Mouse (Mus musculus) heart, adult 9 months (tissue): ENCODE measurements around the gene Cdh22.
A peak's percentile ranks its signal among the peaks of the same experiment; 100 is the strongest.

Experiments
- DNase-seq, 2 experiments: peaks; one replicate each; pipeline ENCODE4 v3.0.0; 2022; ENCODE audit warnings: low spot score in 2 of 2

The Cdh22 gene

DNA sequence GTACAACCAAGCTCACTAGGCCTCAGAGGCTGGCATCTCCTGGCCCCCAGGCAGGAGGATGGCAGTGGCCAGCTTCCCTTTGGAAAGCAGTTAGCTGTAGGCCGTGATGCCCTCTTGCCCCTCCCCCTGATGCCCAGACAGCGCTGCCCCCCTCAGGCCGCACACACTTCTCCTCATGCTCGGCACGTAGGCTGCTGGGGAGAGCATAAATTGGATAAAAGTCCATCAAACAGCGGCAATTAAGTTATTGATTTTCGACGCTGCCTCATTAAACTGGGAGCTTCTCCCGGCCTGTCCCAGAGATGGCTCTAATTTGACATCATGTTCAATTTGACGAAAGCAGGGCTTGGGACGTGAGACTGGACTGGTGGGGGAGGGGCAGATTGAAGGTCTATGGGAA lies 76.8 kb downstream of the Cdh22 start:
- no peak for DNase-seq

DNA sequence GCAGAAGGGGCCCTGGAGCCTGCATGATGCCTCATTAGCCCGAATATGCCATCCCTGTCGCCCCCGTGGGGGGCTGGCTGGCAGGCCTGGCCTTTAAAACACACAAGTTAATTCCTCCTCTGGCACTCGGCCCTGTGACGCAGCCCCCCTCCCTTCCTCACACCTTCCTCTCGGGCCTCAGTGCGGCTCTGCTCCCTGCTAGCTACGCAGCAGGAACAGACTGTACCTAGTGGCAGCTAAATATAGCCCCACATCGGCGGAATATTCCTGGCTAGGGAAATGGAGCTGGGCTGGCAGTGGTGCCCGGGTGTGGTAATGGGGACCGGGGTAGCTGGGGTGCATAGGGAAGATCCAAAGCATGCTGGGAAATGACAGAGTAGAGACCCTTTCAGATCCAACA lies 81.6 kb downstream of the Cdh22 start:
- peak; percentile 60 to 68 for DNase-seq

DNA sequence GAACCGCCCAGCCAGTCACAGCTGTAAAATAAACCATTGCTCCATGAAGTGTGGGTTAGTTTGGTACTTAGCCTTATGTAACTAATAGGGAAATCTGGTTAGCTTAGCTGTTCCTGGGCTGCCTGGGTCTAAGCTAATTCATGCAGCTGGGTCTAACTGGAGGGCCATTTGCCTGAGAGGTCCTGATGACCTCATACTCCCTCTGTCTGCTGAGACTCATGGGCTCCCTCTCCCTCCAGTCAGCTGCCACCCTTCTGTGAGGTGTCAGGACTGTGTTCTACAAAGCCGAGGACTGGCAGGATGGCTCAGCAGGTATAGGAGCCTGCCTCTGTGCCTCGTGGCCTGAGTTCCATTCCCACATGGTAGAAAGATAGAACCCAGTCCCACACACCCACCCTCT lies 84.9 kb downstream of the Cdh22 start:
- no peak for DNase-seq

DNA sequence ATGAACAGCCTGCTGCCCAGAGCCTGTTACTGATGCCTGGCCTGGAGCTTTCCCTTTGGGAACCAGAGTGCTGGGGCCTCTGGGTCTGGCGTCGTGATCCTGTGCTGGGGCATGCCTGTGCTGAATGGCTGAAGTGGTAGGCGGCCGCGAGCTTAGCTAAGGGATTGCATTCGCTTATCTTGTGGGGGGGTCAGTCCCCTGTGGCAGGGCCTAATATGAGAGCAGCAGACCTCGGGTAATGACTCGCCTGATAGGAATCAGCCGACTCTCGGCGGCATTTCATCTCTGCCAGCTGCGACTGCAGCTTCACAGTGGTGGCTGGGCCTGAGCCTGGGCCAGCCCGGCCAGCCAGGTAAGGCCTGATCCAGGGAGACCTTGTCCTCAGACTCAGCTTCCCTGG lies 88.8 kb downstream of the Cdh22 start:
- DNase-seq = no peak

DNA sequence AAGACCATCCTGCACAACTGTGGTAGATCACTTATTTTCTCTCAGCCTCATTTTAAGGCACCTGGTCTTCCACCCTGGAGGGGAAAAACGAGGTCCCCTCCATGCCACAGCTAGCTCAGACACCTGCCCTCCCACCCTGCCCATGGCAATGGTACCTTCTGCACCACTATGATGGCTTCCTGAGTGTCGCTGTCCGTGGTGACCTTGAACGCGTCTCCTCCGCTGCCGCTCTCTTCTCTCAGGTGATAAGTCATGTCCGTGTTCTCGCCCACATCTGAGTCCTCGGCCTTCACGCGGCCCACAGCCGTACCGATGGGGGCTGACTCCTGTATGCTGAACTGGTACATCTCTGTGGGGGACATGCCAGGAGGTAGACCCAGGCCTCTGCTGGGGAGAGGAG lies 91.2 kb downstream of the Cdh22 start:
- no peak for DNase-seq

DNA sequence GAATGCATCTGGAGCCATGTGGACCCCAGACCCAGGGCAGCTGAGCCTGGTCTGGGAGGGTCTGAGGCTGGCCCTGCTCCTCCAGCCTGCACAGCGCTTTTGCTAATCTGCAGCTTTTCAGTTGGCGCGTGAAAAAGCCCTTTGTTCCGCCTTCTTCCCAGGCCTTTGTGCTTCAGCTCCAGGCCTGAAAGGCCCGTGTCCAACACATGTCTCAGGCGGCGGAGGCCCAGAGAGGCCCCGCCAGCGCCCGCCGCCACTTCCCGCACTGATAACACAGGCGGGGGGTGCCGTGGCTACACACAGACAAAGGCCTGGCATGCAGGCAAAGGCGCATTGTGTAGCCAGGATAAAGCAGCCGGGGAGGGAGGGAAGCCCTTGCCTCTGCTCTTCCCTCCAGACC lies 98.6 kb downstream of the Cdh22 start:
- no peak for DNase-seq

DNA sequence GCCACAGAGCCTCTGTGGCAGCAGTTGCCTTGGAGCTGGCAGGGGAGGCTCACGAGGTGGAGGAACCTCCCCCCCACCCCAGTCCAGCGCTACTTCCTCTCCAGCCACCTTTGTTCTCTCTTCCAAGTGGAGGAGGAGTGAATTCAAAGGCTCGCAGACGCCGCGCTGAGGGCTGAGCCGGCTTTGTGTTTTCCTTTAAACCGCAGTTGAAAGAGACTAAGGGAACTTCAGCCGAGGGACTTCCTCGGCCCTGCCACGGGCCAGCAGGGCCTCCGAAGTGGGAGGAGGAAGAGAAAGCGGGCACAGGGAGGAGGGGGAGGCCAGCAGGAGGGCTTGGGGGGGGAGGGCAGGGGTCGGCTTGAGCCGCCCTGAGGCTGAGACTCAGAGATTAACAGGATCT lies 101.1 kb downstream of the Cdh22 start:
- DNase-seq = no peak

DNA sequence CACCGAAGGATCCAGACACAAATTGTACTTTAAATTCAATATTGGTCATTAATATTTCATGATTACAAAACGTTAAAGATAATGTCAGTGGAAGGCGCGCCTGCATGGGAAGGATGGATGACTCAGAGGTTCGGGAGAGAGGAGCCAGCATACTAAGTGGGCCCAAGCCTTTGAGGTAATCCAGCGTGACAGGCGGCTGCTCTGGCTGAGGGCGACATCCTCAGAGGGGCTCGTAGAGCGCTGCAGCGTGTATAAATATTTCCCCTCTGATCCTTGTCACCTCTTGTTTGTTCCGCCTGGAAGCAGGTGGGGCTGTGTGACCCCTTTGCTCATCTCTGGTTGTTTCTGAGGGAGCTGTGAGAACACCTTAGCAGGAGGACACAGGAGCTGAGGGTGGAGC lies 103.2 kb downstream of the Cdh22 start:
- DNase-seq = no peak

DNA sequence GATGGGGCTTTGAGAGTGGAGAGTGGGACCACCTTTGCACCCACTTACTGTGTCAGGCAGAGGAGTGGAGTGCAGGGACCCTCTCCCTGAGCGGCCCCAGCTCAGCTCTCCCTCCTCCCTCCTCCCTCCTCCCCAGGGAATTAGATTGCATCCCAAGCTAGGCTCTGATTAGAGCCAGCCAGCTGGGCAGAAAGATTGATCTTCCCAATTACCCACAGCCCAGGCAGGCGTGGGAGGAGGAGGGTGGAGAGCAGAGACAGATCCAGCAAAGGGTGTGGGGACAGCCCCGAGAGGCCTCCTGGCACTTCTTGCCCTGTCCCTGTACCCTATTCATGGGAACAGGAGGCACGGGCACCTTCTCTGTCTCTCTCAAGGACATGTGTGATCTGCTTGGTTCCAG lies 105.5 kb downstream of the Cdh22 start:
- no peak for DNase-seq

DNA sequence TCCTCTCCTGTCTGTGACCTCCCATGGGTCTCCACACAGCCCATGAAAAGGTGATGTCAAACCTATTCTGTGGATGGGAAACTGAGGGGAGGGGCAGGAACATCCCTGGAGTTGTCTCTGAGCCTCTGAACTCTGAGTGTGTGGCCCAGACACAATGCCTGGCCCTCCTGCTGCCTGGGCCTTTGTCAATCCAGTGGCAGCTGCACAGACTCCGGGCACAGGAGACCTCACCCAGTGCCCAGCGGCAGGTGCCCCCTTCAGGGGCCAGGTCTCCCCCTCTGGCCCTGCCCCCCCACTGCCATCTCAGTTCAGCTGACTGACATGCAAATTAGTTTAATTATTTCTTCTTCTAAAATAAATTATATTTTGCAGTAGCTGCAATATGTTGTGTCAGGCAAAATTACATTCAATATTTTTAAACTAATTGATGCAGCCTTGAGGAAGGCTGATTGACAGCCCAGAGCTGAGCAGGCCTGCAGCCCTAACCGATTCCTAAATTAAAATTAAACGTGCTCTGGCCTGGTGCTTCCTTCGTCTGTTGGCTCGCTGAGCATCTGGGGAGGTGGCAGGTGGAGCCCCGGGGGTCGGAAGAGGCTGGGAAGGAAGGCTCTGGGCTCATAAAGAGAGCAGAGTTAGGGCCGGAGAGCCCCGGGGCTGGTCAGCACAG lies 107.6 kb downstream of the Cdh22 start:
- no peak for DNase-seq

DNA sequence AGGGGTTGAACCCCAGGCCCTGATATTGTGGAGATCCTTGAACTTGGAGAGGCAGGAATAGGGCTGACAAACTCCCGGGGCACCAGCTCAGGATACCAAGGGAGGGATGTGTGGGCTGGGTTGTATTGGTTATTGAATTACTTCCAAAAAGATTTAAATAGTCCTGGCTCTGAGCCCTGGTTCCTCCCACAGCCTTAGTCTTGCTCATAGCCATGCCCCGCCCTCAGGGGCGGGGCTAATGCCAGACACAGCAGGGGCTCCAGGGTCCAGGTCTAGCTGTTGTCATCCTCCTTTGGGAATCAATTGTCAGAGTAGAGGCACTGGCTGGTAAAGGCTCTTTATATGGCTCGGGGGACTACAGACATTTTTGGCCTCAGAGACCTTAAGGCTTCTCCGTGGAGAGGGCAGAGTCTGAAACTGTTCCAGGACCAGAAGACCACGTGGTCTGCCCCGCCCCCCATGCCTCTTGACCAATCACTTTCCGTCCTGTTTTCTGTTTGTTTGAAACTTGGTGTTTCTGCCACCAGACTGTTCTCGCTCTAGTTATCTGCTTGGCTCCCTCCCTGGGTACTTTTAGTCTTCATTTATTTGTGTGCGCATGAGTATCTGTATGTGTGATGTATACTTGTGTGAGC lies 113.3 kb downstream of the Cdh22 start:
- no peak for DNase-seq

DNA sequence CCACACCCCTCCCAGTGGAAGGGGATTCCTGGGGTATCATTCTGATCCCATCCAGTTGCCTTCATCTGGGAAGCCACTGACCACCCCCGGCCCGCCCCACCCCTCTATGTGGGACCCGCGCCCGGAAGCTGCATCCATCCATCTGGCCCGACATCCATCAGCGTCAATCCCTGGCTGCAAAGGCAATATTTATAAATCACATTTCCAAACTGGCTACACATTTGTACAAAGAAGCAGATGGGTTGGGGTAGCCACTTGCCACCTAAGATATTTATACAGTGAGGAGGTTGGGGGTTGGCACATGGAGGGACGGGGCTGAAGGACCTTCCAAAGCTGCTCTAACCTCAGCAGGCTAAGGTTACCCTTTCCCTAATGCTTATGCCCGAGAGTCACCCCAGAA lies 113.9 kb downstream of the Cdh22 start:
- no peak for DNase-seq

DNA sequence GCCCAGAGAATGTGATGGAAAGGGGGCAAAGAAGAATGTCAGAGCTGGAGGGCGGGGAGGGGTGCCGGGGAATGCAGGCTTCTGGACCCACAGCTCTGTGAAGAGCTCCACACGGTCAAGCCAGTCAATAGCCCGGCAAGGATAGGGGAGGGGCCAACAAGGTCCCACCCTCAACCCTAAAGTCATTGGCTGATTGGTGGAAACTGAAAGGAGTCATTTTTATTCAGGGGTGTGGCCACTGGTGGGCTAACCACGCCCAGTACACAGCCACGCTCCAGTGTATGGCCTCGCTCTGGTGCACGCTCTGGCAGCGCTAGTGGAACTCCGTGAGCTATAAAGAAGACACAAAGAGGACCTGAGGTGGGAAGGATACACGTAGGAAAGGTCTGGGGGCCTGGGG lies 120.9 kb downstream of the Cdh22 start:
- no peak for DNase-seq

DNA sequence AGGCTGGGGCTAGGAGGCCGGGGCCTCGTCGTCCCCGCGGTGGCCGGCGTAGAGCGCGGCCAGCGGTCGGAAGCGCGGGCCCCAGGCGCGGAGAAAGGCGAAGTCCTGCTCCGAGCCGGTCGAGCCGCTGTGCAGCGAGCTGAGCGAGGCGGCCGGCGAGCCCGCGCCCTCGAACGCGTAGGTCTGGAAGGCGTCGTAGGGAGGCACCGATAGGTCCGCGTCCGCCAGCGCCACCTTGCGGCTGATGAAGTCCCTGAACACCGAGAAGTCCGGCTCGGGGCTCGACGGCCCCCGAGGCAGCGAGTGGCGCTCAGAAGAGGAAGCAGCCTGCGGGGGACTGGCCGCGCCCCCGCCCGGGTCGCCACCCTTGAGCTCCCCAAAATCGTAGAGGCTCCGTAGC lies 122.5 kb downstream of the Cdh22 start:
- peak; percentile 31 to 64 for DNase-seq

DNA sequence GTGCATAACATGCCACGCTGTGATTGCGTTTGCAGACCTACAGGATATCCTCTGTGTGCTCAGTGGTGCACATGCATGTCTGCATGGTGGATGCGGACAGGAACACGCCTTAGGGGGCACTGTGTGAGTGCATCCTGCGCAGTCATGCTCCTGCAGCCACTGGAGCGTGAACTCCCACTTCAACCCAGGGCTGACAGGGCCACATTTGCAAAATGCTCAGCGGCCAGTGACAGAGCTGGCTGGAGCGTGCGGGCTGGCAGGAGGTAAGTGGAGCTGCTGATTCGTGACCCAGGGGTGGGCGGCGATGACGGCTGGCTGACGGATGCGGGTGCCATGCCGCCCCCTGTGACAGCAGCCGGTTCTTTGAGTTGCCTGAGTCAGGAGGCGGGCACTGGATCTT lies 128.1 kb downstream of the Cdh22 start:
- DNase-seq = no peak

DNA sequence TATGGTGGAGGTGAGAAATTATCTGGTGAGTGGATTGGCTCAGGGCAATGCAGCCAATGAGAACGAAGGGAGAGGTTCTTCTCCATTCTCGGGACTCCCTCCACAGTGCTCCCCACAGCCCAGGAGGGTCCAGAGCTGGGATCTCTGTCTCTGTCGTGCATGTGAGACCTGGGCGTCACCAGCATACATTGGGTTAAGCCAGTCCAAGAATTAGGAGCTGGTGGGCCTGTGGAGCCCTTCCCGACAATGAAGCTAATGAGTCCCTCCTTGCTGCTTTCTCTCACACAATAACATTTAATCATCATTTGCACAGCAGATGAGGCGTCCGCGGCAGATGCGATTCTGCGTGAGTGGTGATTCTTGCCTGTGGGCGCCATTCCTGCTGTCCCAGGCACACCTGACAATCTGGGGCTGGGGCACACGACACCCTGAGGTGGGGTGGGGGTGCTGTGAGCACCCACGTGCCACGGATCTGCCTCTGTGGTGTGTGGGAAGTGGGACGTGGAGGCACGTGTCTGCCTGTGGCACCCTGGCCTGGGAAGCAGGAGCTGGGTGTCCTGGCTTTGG lies 129.1 kb downstream of the Cdh22 start:
- no peak for DNase-seq

DNA sequence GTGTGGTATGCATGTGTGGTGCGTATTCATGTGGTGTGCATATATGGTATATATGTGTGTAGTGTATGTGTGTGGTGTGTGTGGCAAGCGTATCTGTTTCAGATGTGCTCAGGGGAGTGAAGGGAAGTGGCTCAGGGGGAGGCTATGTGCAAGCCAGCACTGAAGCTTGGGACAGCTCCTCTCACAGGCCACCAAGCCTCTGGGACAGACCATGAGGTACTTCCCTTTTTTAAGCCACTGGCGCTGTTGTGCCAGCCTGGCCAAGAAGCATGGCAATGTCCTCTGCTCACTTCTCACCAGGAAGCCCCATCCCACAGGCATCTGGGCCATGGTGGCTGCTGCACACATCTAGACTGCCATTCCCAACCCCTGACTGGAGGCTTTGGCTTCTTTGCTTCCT lies 131.7 kb downstream of the Cdh22 start:
- no peak for DNase-seq

DNA sequence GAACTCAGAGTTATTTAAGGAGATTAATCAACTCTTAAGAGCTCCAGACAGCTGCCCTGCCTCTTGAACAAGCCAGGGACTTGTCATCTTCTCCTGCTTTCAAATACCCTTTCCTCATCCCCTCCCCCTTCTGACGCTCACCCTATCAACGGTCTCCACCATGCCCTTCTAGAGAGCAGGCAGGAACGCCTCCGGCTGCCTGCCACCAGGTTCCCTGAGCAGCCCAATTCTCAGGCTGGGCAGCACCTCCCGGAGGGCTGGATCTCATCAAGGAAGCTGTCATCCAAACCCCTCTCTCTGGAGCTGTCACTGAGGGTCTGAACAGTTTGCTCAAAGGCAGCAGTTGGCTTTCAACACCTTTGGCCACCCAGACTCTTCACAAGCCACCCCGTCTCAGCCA lies 133.9 kb downstream of the Cdh22 start:
- no peak for DNase-seq

DNA sequence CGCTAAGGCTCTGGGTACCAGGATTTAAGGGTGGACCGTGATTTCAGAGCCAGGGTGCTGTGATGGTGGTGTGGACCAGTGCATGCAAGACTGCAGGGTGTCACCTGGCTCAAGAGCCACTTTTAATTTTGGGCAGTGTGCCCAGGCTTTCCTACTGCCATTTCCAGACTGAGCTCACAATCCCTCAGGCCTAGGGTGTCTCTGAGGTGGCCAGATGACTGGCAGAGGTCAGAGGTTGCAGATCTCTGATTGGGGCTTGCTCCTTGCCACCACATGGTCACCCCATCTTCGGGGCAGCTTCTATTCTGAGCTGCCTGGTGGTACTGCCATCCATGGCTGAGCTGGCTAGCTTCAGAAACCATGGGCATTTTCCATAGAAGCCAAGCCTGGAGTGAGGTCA lies 135.8 kb downstream of the Cdh22 start:
- DNase-seq = peak; percentile 8 to 27

DNA sequence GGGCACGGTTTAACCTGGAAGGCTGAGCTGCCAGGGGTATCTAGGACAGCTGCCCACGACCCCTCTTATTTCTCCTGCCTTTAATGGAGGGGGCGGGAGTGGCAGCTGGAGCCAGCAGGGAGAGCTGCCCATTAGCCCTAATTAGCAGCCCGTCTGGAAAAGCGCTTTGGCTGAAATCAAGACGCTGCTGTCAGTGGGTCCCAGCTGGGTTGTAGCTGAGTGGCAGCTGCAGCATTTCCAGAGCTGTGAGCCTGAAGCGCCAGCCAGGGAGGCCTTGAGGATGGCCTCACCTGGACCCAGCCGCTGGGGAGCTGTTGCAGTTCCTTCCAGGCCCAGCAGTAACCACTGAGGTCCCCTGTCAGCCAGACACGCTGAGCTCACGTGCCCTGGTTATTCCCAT lies 138.3 kb downstream of the Cdh22 start:
- DNase-seq = no peak

DNA sequence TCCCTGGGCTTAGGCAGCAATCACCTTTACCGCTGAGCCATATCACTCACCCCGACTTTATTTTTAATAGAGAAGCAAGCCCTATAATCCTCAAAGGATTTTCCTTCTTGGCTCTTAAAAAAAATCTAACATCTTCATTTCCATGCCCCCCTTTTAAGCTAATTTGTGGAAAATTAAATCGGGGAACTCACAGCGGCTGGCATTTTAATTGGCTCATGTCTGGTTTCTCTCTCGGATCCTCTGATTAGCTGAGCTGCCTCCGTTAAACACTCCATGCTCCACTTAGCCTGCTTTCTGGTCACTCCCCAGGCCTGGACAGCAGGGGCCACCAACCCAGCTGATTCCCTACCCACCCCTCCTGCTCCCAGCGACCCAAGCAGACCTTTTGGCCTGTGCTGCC lies 142.3 kb downstream of the Cdh22 start:
- no peak for DNase-seq

DNA sequence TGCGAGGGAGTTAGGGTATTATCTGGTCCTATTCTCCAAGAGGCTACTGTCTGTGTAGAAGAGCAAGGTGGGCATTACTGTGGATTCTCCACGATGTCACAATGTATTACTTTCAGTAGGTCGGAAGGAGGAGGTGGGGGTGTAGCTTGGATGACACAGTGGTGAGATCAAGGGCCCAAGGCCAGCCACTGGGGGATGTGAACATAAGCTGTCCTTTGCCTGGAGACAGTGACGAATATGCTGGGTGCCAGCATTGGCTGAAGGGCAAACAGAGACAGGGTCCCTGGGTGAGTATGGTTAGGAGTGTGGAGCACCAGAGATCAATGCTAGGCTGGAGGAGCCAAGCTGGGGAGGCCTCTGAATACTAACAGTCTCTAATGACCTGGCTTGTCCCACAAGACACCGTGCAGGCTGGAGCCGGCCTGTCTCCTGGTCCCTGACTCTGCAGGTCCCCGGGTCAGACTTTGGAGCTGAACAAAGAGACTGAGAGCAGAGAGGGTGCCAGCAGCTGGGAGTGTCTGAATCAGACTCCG lies 143.2 kb downstream of the Cdh22 start:
- no peak for DNase-seq

DNA sequence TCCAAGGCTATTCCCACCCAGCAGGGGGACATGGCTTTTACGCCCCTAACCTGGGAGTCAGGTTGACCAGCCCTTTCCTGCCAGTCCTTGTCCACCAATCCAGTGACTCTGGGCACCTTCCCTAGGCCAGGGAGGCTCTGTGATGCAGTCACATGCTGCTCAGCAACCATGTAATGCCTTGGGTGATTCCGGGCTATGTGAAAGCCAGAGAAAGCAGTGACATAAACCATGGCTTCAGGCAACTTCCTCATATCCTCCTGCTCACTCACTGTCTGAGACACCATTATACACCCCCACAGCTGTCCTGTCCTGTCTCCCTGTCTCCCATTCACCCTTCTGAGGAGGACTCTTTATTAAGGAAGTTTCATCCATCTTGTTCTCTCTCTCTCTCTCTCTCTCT lies 144.0 kb downstream of the Cdh22 start, which contains the start of gene 1700025C18Rik:
Gene 1700025C18Rik (minus strand): TSS at position 101 of the 400 bp plus-strand sequence.
- no peak for DNase-seq
